Mouse (Mus musculus): ENCODE results near the gene Lpar2. TPM values are rescaled to one million over a fixed set of nuclear protein-coding genes. Genes with fewer than 3 reads are reported as not detected.

The Lpar2 gene
- polyA plus RNA-seq, 1 experiment from 2014 or later: 0.24 TPM

GRCm38 (mm10) chr8:69879678-69880077 is 57.4 kb downstream of the Lpar2 start:
- no peak for ATAC-seq (ENCODE audit: insufficient number of reproducible peaks, insufficient read depth, low FRiP score, low read depth)
- H3K36me3 ChIP-seq (ENCODE audit: control insufficient read depth, insufficient read depth, low read length): no peaks in the 10 kb centered on the region
- WGBS: 69% methylated on average over 8 of the region's 8 CpGs

More at GRCm38 (mm10) chr8:69879678-69880077, 57.4 kb downstream of the Lpar2 start:
- Histone ChIP-seq H3K27me3 (ENCODE audit: control insufficient read depth, insufficient read depth, low read length) (peaks cover 63% of the 10 kb centered on the region), H3K4me2 (ENCODE audit: low read length) (no peak overlapping the region), H3K27ac (replicated peaks in 1 of 2; ENCODE audit: control insufficient read depth in 1 of 2, insufficient read depth in 1 of 2, low read depth in 2 of 2, low read length in 2 of 2) (no peak overlapping the region), H3K4me1 (ENCODE audit: control insufficient read depth in 2 of 2, insufficient read depth in 2 of 2, low read length in 2 of 2) (peaks cover 6 to 14% of the 10 kb centered on the region in 2 experiments; a peak in 3 of 4 replicates), H3K9me3 (ENCODE audit: control insufficient read depth, low read length) (no peaks in the 10 kb centered on the region), H3K9ac (ENCODE audit: low read length) (no peak overlapping the region), H3K4me3 (ENCODE audit: control insufficient read depth in 1 of 2, insufficient read depth in 1 of 2, low read depth in 1 of 2, low read length in 2 of 2) (no peak overlapping the region)

Other genes starting within 250 kb of the Lpar2 start
- 14.1 and 15.7 TPM in 2 replicates for gene Zfp868, start 196.9 kb upstream of the Lpar2 start, polyA plus RNA-seq (2014; fragmentation: Nextera tagmentation; extraction: Ambion mirVana)
- 2.0 and 2.1 TPM in 2 replicates for gene Zfp964, start 167.9 kb upstream of the Lpar2 start, polyA plus RNA-seq (2014; fragmentation: Nextera tagmentation; extraction: Ambion mirVana)
- gene Zfp869, start 111.7 kb upstream of the Lpar2 start, polyA plus RNA-seq (2014; fragmentation: Nextera tagmentation; extraction: Ambion mirVana): 19.9 and 20.8 TPM in 2 replicates
- 3.7 and 4.2 TPM in 2 replicates for gene Zfp963, start 72.5 kb upstream of the Lpar2 start, polyA plus RNA-seq (2014; fragmentation: Nextera tagmentation; extraction: Ambion mirVana)
- 0.98 TPM in 1 of 2 replicates, not detected in the other for gene Gm20422, start 47.5 kb upstream of the Lpar2 start, polyA plus RNA-seq (2014; fragmentation: Nextera tagmentation; extraction: Ambion mirVana)
- gene Atp13a1, start 31.3 kb upstream of the Lpar2 start, polyA plus RNA-seq (2014; fragmentation: Nextera tagmentation; extraction: Ambion mirVana): 25.0 and 27.2 TPM in 2 replicates
- gene Zfp866, start 31.3 kb upstream of the Lpar2 start, polyA plus RNA-seq (2014; fragmentation: Nextera tagmentation; extraction: Ambion mirVana): 17.3 and 18.7 TPM in 2 replicates
- gene Gmip, start 13.8 kb upstream of the Lpar2 start, polyA plus RNA-seq (2014; fragmentation: Nextera tagmentation; extraction: Ambion mirVana): 6.2 and 7.3 TPM in 2 replicates
- 3.2 and 5.0 TPM in 2 replicates for gene Pbx4, start 10.1 kb downstream of the Lpar2 start, polyA plus RNA-seq (2014; fragmentation: Nextera tagmentation; extraction: Ambion mirVana)
- 0.30 and 0.42 TPM in 2 replicates for gene Cilp2, start 65.3 kb downstream of the Lpar2 start, polyA plus RNA-seq (2014; fragmentation: Nextera tagmentation; extraction: Ambion mirVana)
- gene Tssk6, start 79.8 kb downstream of the Lpar2 start, polyA plus RNA-seq (2014; fragmentation: Nextera tagmentation; extraction: Ambion mirVana): 1.5 and 1.8 TPM in 2 replicates
- gene Ndufa13, start 80.1 kb downstream of the Lpar2 start, polyA plus RNA-seq (2014; fragmentation: Nextera tagmentation; extraction: Ambion mirVana): 409 and 446 TPM in 2 replicates
- gene Yjefn3, start 80.3 kb downstream of the Lpar2 start, polyA plus RNA-seq (2014; fragmentation: Nextera tagmentation; extraction: Ambion mirVana): 5.6 and 8.4 TPM in 2 replicates
- gene Gatad2a, start 174.0 kb downstream of the Lpar2 start, polyA plus RNA-seq (2014; fragmentation: Nextera tagmentation; extraction: Ambion mirVana): 52.2 and 53.3 TPM in 2 replicates
- gene Mau2, start 220.3 kb downstream of the Lpar2 start, polyA plus RNA-seq (2014; fragmentation: Nextera tagmentation; extraction: Ambion mirVana): 40.5 and 42.2 TPM in 2 replicates
- 22.8 and 24.3 TPM in 2 replicates for gene Sugp1, start 220.4 kb downstream of the Lpar2 start, polyA plus RNA-seq (2014; fragmentation: Nextera tagmentation; extraction: Ambion mirVana)

Data from heart, embryonic 14.5 days (tissue).